Mouse (Mus musculus) embryonic facial prominence, embryonic 10.5 days (tissue): ENCODE results near the gene Cdc25b. TPM values are rescaled to one million over a fixed set of nuclear protein-coding genes. Genes with fewer than 3 reads are reported as not detected.

Source experiments
- DNase-seq: peaks from one replicate; pipeline ENCODE4 v3.0.0-alpha.2; 2017; ENCODE audit warnings: low spot score
- H3K27ac ChIP-seq: fragments of 300-500 bp; sonication (generic); replicated peaks from 2 replicates; pipeline ENCODE4 v1.5.1; 2016; ENCODE audit warnings: mild to moderate bottlenecking
- H3K27me3 ChIP-seq: fragments of 300-500 bp; sonication (generic); replicated peaks from 2 replicates; pipeline ENCODE4 v1.6.1; 2016; ENCODE audit warnings: low read depth, mild to moderate bottlenecking; ENCODE audit not compliant: poor library complexity, severe bottlenecking
- H3K36me3 ChIP-seq: fragments of 300-500 bp; sonication (generic); replicated peaks from 2 replicates; pipeline ENCODE4 v1.6.1; 2016; ENCODE audit warnings: mild to moderate bottlenecking, moderate library complexity
- H3K4me1 ChIP-seq: fragments of 300-500 bp; sonication (generic); 2 replicates; pipeline ENCODE4 v1.6.1; 2016
- H3K4me3 ChIP-seq: fragments of 300-500 bp; sonication (generic); 2 replicates; pipeline ENCODE4 v1.5.1; 2016; ENCODE audit warnings: mild to moderate bottlenecking, moderate library complexity
- H3K9me3 ChIP-seq: fragments of 300-500 bp; sonication (generic); 2 replicates; pipeline ENCODE4 v1.6.1; 2016; ENCODE audit warnings: mild to moderate bottlenecking
- WGBS: fragments of 180-500 bp; shearing (Covaris S2); methylation state at CpG from one replicate; pipeline ENCODE4 v1.1.7; 2016; 5-methylcytosine and 5-hydroxymethylcytosine counted together
- polyA plus RNA-seq: library from polyadenylated mRNA; unstranded; fragments of >200 nt; fragmentation: Nextera tagmentation; extraction: Ambion mirVana; gene quantifications from 2 replicates; pipeline ENCODE4 v1.2.1, GENCODE M21; 2016

The Cdc25b gene
- polyA plus RNA-seq, 1 experiment from 2014 or later: 50.0 TPM

- Histone ChIP-seq H3K4me3 (no peak overlapping the region), H3K36me3 (peaks cover 99% of the 10 kb centered on the region), H3K9me3 (no peaks in the 10 kb centered on the region), H3K27me3 (no peaks in the 10 kb centered on the region), H3K4me1 (peaks cover 13% of the 10 kb centered on the region), H3K27ac (no peak overlapping the region; the same call in 1 of the 2 replicates)
- WGBS: 89% methylated on average over 21 of the region's 21 CpGs
- DNase-seq: no peak
Measured at GRCm38 (mm10) chr2:131146193-131147042, 40.3 kb upstream of the Cdc25b start.

DNA sequence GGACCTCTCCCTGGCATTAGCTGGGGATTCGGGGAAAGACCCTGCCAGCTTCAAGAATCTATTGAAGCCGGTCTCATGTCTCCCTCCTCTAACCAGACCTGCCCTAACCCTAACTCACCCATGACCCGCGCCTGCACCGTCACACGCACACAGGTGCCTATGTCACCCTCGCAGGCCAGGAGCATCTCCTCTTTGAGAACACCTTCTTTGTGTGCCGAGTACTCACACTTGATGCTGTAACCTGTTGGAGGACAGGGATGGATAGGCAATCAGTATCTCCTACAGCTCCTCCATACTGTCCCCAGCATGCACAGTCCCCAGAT, 39.7 kb upstream of the Cdc25b start:
- H3K27me3 ChIP-seq: no peaks in the 10 kb centered on the region
- WGBS: 94% methylated on average over 8 of the region's 8 CpGs
- no peak overlapping the region for H3K4me3 ChIP-seq
- no peak overlapping the region; the same call in 1 of the 2 replicates for H3K27ac ChIP-seq
- peaks cover 99% of the 10 kb centered on the region for H3K36me3 ChIP-seq
- DNase-seq: no peak
- H3K9me3 ChIP-seq: no peaks in the 10 kb centered on the region
- peaks cover 13% of the 10 kb centered on the region for H3K4me1 ChIP-seq

DNA sequence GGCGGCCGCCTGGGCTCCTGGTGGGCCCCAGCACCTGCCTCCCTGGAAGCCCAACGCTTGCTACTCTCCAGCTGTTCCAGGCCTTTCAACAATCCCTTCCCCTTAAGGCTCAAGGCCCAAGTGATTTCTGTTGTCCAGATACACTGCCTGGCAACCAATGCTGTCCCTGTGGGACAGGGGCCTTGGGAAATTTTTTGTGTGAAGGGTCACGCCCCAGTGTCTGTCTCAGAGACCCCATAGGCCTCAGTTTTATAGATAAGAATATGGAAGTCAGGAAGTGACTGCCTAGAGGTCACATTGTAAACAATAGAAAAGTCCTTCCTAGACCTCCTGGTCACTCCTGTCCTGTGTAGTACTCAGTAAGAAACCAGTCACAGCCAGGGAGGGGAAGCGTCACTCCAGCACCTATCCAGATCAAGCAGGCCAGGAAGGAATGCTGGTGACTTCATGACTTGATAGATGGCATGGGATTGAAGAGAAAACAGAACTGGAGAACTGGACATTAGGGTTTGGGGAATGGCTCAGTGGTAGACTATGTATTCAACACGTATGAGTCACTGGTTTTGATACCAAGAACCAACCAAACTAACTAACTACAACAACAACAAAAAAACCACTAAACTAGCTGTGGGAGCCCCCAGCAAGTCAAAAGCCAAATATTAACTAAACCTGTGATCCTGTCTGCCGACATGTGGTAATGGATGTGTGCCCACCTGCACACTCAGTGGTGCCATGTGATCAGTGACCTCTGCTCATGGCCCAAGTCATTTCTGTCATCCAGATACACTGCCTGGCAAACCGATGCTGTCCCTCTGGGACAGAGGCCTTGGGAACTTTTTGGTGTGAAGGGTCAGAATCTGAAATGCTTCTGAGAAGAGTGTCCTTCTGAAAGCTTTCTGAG, 38.1 kb upstream of the Cdc25b start:
- Histone ChIP-seq H3K4me3 (no peak overlapping the region), H3K4me1 (peaks cover 3% of the 10 kb centered on the region; the same call in 1 of the 2 replicates), H3K36me3 (peaks cover 99% of the 10 kb centered on the region), H3K27me3 (no peaks in the 10 kb centered on the region), H3K9me3 (no peaks in the 10 kb centered on the region), H3K27ac (no peak overlapping the region)
- no peak for DNase-seq
- WGBS: 87% methylated on average over 8 of the region's 8 CpGs

- Histone ChIP-seq H3K9me3 (no peaks in the 10 kb centered on the region), H3K27me3 (no peaks in the 10 kb centered on the region), H3K4me3 (no peak overlapping the region), H3K4me1 (peaks cover 3% of the 10 kb centered on the region; the same call in 1 of the 2 replicates), H3K36me3 (peaks cover 98% of the 10 kb centered on the region), H3K27ac (no peak overlapping the region)
- 87% methylated on average over 3 of the region's 3 CpGs for WGBS
- DNase-seq: no peak
Measured at GRCm38 (mm10) chr2:131149254-131149578, 37.5 kb upstream of the Cdc25b start.

DNA sequence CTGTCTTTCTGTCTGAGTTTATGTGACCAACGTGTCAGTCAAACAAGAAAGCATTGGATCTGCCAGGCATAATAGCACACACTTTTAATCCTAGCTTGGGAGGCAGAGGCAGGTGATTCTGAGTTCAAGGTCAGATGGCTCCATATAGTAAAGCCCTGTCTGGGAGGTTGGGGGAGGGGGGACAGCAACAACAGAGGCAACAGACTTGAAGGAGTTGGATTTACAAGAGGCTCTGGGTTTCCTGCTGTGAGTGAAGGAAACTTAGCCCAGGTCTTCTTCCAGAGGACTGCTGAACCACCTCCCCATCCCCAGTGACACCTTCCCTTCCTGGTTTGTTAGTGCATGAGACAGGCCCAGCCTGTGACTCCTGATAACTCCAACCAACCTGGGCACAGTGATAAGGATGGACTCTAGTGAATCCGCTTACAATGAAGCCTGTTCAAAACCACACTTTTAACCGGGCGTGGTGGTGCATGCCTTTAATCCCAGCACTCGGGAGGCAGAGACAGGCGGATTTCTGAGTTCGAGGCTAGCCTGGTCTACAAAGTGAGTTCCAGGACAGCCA, 34.5 kb upstream of the Cdc25b start:
- Histone ChIP-seq H3K27me3 (no peaks in the 10 kb centered on the region), H3K27ac (no peak overlapping the region), H3K4me1 (peaks cover 1% of the 10 kb centered on the region), H3K4me3 (no peak overlapping the region), H3K36me3 (peaks cover 87% of the 10 kb centered on the region), H3K9me3 (no peaks in the 10 kb centered on the region)
- DNase-seq: no peak
- WGBS: 92% methylated on average over 7 of the region's 7 CpGs

GRCm38 (mm10) chr2:131154036-131154435, 32.7 kb upstream of the Cdc25b start:
- 91% methylated on average over 4 of the region's 4 CpGs for WGBS
- no peaks in the 10 kb centered on the region for H3K27me3 ChIP-seq
- peaks cover 19% of the 10 kb centered on the region for H3K4me1 ChIP-seq
- H3K9me3 ChIP-seq: no peaks in the 10 kb centered on the region
- peaks cover 69% of the 10 kb centered on the region for H3K36me3 ChIP-seq
- no peak overlapping the region for H3K27ac ChIP-seq
- no peak for DNase-seq
- no peak overlapping the region for H3K4me3 ChIP-seq

- Histone ChIP-seq H3K27me3 (no peaks in the 10 kb centered on the region; the same call in 1 of the 2 replicates), H3K9me3 (no peaks in the 10 kb centered on the region), H3K36me3 (peaks cover 40% of the 10 kb centered on the region), H3K4me3 (no peak overlapping the region), H3K4me1 (peaks cover 31% of the 10 kb centered on the region), H3K27ac (no peak overlapping the region)
- DNase-seq: no peak
- 95% methylated on average over 7 of the region's 7 CpGs for WGBS
Measured at GRCm38 (mm10) chr2:131156987-131157386, 29.8 kb upstream of the Cdc25b start.

- Histone ChIP-seq H3K9me3 (no peaks in the 10 kb centered on the region), H3K27ac (peak overlapping the region; percentile 95), H3K4me3 (peak overlapping the region; percentile 77), H3K36me3 (peaks cover 17% of the 10 kb centered on the region), H3K4me1 (peaks cover 31% of the 10 kb centered on the region), H3K27me3 (no peaks in the 10 kb centered on the region; the same call in 1 of the 2 replicates)
- DNase-seq: no peak
- under 1% methylated on average over 18 of the region's 18 CpGs for WGBS
Measured at GRCm38 (mm10) chr2:131159491-131159910, 27.2 kb upstream of the Cdc25b start.

DNA sequence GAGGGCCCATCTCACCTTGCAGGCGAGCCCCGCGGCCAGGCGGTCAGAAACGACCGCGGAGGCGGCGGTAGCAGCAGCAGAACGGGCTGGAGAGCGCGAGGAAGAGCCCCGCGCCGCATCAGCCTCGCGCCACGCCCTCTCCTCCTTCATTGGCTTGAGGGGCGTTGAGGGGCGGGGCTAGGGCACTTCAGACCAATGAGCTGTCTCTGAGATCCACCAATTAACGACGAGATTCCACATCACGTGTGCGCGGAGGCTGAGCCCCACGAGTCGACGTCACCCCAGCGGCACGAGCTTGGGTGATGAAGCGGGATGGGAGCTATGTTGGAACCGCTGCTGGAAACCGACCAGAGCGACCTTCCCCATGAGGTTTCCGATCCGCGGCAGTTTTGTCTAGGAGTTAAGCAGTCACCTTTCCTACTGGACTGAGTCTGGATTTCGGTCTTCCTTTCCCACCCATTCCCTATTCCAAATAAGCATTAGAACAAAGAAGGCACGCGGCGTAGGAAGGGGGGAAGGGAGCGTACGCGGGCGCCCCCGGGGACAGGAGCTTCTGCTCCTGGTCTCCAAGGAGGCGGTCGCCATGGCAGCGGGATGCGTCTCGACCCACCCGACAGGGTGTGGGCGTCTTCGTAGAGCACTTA, 26.7 kb upstream of the Cdc25b start, which contains the start of gene 1700037H04Rik:
Gene 1700037H04Rik, minus strand, starts transcription at position 144 of the 644 bp plus-strand sequence.
- H3K27me3 ChIP-seq: no peaks in the 10 kb centered on the region; the same call in 1 of the 2 replicates
- peaks cover 3% of the 10 kb centered on the region; the same call in 1 of the 2 replicates for H3K9me3 ChIP-seq
- H3K36me3 ChIP-seq: peaks cover 11% of the 10 kb centered on the region
- peak within 1 kb of the TSS; percentile 77 for H3K4me3 ChIP-seq
- under 1% methylated on average over 54 of the region's 54 CpGs for WGBS
- H3K27ac ChIP-seq: peak within 1 kb of the TSS; percentile 95
- H3K4me1 ChIP-seq: peaks cover 31% of the 10 kb centered on the region
- peak; percentile 98 for DNase-seq

GRCm38 (mm10) chr2:131160671-131161111, 26.1 kb upstream of the Cdc25b start:
- Histone ChIP-seq H3K36me3 (peaks cover 5% of the 10 kb centered on the region), H3K9me3 (peaks cover 3% of the 10 kb centered on the region; the same call in 1 of the 2 replicates), H3K27me3 (no peaks in the 10 kb centered on the region; the same call in 1 of the 2 replicates), H3K27ac (peak overlapping the region; percentile 95), H3K4me3 (peak overlapping the region; percentile 77), H3K4me1 (peaks cover 31% of the 10 kb centered on the region)
- WGBS: under 1% methylated on average over 17 of the region's 17 CpGs
- no peak for DNase-seq

- no peak for DNase-seq
- Histone ChIP-seq H3K27me3 (no peaks in the 10 kb centered on the region; the same call in 1 of the 2 replicates), H3K9me3 (peaks cover 3% of the 10 kb centered on the region; the same call in 1 of the 2 replicates), H3K4me1 (peaks cover 14% of the 10 kb centered on the region), H3K4me3 (no peak overlapping the region), H3K27ac (no peak overlapping the region), H3K36me3 (no peaks in the 10 kb centered on the region)
- 73% methylated on average over 7 of the region's 7 CpGs for WGBS
Measured at GRCm38 (mm10) chr2:131163924-131164323, 22.8 kb upstream of the Cdc25b start.

DNA sequence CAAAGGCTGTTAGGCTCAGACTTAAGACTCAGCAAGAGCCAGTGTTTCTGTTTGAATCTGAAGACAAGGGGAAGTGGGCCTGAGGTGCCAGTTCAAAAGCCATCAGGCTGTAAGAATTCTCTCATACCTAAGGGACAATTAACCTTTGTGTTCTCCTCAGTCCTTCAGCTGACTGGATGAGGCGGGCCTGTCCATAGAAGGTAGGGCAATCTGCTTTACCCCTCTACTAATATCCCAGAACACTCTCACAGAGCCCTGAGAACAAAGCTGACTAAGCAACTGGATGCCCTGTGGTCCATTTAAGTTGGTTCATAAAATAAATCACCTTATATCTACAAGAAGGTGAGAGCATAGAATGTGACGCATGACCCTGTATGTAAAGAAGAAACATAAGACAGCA, 20.6 kb upstream of the Cdc25b start:
- Histone ChIP-seq H3K27ac (no peak overlapping the region), H3K9me3 (peaks cover 3% of the 10 kb centered on the region; the same call in 1 of the 2 replicates), H3K27me3 (peaks cover 19% of the 10 kb centered on the region), H3K4me1 (peaks cover 15% of the 10 kb centered on the region), H3K4me3 (no peak overlapping the region), H3K36me3 (no peaks in the 10 kb centered on the region)
- no peak for DNase-seq
- 85% methylated on average over 2 of the region's 2 CpGs for WGBS
